Mouse (Mus musculus): ENCODE data around the gene Plac8. TPM values are rescaled to one million over a fixed set of nuclear protein-coding genes. Genes with fewer than 3 reads are reported as not detected.

Gene Plac8
- polyA plus RNA-seq, 1 experiment = 35.8 TPM

DNA sequence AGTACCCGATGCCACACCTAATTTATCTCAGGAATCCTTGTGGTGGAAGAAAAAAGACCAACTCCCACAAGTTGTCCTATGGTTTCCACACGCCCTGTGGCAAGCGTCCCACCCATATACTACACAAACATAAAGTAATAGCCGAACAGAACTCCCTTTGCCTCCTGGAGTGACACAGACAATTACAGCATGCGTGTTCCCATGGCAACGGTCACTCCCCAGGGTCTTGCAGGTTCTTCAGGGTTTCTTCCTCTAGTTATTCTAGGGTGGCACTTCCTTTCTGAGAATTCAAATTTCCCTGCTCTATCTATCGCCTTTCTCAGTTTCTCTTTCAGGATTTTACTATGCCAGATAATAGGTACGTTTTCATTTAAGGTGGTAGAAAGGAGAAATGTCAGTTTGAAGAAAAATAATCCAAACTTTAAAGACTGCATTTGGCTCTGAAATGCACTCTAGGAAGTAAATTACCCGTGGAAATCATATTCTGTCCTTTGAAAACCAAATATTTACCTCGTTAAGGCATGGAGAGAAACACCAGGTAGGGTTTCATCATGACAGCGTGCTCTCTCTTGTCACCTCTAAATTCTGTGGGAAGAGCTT, 25.9 kb upstream of the Plac8 start:
- Histone ChIP-seq H3K4me3 (ENCODE audit: insufficient read depth, poor library complexity, severe bottlenecking) (no peak overlapping the region), H3ac (ENCODE audit: control insufficient read depth, insufficient read length, low read depth) (no peak overlapping the region), H3K27me3 (ENCODE audit: control insufficient read depth, insufficient read depth, insufficient read length) (no peaks in the 10 kb centered on the region), H3K79me2 (ENCODE audit: control insufficient read depth, insufficient read depth) (no peaks in the 10 kb centered on the region), H3K79me3 (ENCODE audit: low read depth) (no peaks in the 10 kb centered on the region), H3K36me3 (ENCODE audit: control insufficient read depth, insufficient read depth) (no peaks in the 10 kb centered on the region)
- TF ChIP-seq MYOD1 (IDR thresholded peaks at IDR 0.05; ENCODE audit: control insufficient read depth, insufficient read length, low read depth) (no peak), MAX (IDR thresholded peaks at IDR 0.05) (no peak), CEBPB (IDR thresholded peaks at IDR 0.05; ENCODE audit: low read depth) (no peak), MYOG (IDR thresholded peaks at IDR 0.05; ENCODE audit: control insufficient read depth, extremely low read depth, insufficient read length) (no peak), USF1 (IDR thresholded peaks at IDR 0.05; ENCODE audit: low read depth) (no peak)

DNA sequence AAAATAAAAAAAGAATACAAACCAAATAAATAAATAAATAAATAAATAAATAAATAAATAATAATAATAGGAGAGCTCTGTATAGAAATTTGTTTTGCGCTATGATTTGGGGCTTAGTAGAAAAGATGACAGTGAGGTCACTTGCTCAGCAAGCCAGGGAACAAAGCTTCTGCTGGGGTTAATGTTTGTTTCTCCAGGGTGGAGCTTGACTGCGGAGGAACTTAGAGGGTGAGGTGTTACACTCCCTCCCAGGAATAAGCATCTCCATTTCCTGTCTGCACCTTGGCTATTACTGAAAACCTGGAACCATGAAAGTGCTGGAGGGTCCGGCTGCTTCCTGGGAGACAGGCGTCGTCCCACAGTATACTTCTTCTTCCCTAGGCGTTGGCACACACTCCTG, 24.0 kb upstream of the Plac8 start:
- no peaks in the 10 kb centered on the region for H3K36me3 ChIP-seq (ENCODE audit: control insufficient read depth, insufficient read depth)
- TF ChIP-seq MAX (IDR thresholded peaks at IDR 0.05) (no peak), MYOD1 (IDR thresholded peaks at IDR 0.05; ENCODE audit: control insufficient read depth, insufficient read length, low read depth) (no peak), CTCF (IDR thresholded peaks at IDR 0.05; ENCODE audit: control insufficient read depth, insufficient read depth, insufficient read length) (no peak), MYOG (IDR thresholded peaks at IDR 0.05; ENCODE audit: control insufficient read depth, extremely low read depth, insufficient read length) (no peak), USF1 (IDR thresholded peaks at IDR 0.05; ENCODE audit: low read depth) (no peak), FOSL1 (IDR thresholded peaks at IDR 0.05; ENCODE audit: insufficient read depth, low read length, poor library complexity, severe bottlenecking) (no peak), CEBPB (IDR thresholded peaks at IDR 0.05; ENCODE audit: low read depth) (no peak)
- H3K27me3 ChIP-seq (ENCODE audit: control insufficient read depth, insufficient read depth, insufficient read length) = no peaks in the 10 kb centered on the region
- H3K4me3 ChIP-seq (ENCODE audit: insufficient read depth, poor library complexity, severe bottlenecking) = no peak overlapping the region
- H3K79me2 ChIP-seq (ENCODE audit: control insufficient read depth, insufficient read depth) = no peaks in the 10 kb centered on the region
- no peak overlapping the region for H3ac ChIP-seq (ENCODE audit: control insufficient read depth, insufficient read length, low read depth)
- no peaks in the 10 kb centered on the region for H3K79me3 ChIP-seq (ENCODE audit: low read depth)

DNA sequence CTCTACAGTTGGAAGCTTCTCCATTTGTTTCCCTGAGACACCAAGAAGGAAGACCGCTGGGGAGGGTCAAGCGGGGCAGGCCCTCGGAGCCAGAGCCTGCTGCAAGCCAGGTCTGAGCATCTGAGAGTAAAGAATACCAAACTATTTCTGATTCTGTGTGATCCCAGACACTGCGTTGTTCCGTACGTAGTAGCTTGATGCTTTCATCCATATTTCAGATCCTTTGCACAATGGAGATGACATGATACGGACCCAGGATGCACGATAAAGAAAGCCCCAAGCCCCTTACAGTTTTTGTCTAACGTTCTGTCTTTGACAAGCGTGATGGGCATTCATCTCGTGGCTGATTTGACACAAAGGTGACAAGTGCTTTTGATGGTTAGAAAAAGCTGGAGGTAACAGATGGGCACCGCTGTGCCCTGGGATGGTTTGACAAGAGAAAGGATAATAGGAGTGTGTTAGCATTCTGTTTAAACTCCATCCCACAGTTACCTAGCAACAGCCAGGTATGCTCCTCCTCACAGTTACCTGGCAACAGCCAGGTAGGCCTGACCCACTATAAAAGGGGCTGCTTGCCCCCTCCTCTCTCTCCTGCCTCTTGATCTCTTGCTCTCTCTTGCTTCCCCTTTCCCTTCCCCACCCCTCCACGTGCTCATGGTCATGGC, 22.9 kb upstream of the Plac8 start:
- Histone ChIP-seq H3K36me3 (ENCODE audit: control insufficient read depth, insufficient read depth) (no peaks in the 10 kb centered on the region), H3ac (ENCODE audit: control insufficient read depth, insufficient read length, low read depth) (no peak overlapping the region), H3K79me3 (ENCODE audit: low read depth) (no peaks in the 10 kb centered on the region), H3K27me3 (ENCODE audit: control insufficient read depth, insufficient read depth, insufficient read length) (no peaks in the 10 kb centered on the region), H3K79me2 (ENCODE audit: control insufficient read depth, insufficient read depth) (no peaks in the 10 kb centered on the region), H3K4me3 (ENCODE audit: insufficient read depth, poor library complexity, severe bottlenecking) (no peak overlapping the region)
- TF ChIP-seq MAX (IDR thresholded peaks at IDR 0.05) (no peak), MYOG (IDR thresholded peaks at IDR 0.05; ENCODE audit: control insufficient read depth, extremely low read depth, insufficient read length) (no peak), USF1 (IDR thresholded peaks at IDR 0.05; ENCODE audit: low read depth) (no peak), FOSL1 (IDR thresholded peaks at IDR 0.05; ENCODE audit: insufficient read depth, low read length, poor library complexity, severe bottlenecking) (no peak), CEBPB (IDR thresholded peaks at IDR 0.05; ENCODE audit: low read depth) (no peak), CTCF (IDR thresholded peaks at IDR 0.05; ENCODE audit: control insufficient read depth, insufficient read depth, insufficient read length) (no peak), MYOD1 (IDR thresholded peaks at IDR 0.05; ENCODE audit: control insufficient read depth, insufficient read length, low read depth) (no peak)

DNA sequence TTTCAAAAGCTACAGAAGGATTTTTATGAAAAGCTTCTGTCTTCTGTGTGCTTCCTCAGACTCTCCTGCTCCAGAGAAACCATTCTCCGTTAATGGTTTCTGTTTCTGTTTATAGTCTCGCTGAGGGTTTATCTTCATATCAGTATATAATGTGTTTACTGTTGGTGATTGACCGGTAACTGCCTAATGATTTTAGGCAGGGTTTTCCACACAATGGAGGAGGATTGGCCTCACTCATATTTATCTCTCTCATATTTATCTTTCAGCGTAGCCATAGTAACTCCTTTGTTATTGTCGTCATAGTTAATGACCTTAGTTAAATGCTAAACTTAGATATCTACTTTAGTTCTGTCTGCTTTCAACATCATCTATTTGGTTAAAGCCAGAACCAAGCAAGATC, 18.5 kb upstream of the Plac8 start:
- TF ChIP-seq USF1 (IDR thresholded peaks at IDR 0.05; ENCODE audit: low read depth) = no peak
- no peak for TF ChIP-seq CTCF (IDR thresholded peaks at IDR 0.05; ENCODE audit: control insufficient read depth, insufficient read depth, insufficient read length)
- TF ChIP-seq CEBPB (IDR thresholded peaks at IDR 0.05; ENCODE audit: low read depth) = no peak
- no peak for TF ChIP-seq MYOG (IDR thresholded peaks at IDR 0.05; ENCODE audit: control insufficient read depth, extremely low read depth, insufficient read length)
- no peak for TF ChIP-seq MYOD1 (IDR thresholded peaks at IDR 0.05; ENCODE audit: control insufficient read depth, insufficient read length, low read depth)
- no peak for TF ChIP-seq FOSL1 (IDR thresholded peaks at IDR 0.05; ENCODE audit: insufficient read depth, low read length, poor library complexity, severe bottlenecking)
- no peak for TF ChIP-seq MAX (IDR thresholded peaks at IDR 0.05)
- Histone ChIP-seq H3K36me3 (ENCODE audit: control insufficient read depth, insufficient read depth) (no peaks in the 10 kb centered on the region), H3K79me2 (ENCODE audit: control insufficient read depth, insufficient read depth) (no peaks in the 10 kb centered on the region), H3K27me3 (ENCODE audit: control insufficient read depth, insufficient read depth, insufficient read length) (no peaks in the 10 kb centered on the region), H3ac (ENCODE audit: control insufficient read depth, insufficient read length, low read depth) (no peak overlapping the region), H3K79me3 (ENCODE audit: low read depth) (no peaks in the 10 kb centered on the region), H3K4me3 (ENCODE audit: insufficient read depth, poor library complexity, severe bottlenecking) (no peak overlapping the region)

DNA sequence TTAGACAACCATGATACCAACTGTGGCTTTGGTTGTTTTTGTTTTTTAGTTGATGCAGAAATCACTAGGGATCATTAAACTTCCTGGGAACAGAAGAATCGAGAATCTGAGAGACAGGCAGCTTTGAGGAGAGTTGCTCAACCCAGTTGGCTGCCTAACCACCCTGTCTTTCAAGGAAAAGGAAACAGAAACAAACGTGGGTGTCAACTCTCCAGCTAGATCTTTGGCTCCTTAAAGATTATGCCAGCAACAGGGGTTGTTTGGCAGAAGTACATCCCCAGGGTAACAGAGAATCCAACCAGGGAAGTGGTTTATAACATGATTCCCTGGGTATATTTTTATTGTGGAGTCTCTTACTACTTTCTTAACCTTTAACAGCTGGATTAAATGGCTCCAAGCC, 15.6 kb upstream of the Plac8 start:
- Histone ChIP-seq H3K4me3 (ENCODE audit: insufficient read depth, poor library complexity, severe bottlenecking) (no peak overlapping the region), H3K27me3 (ENCODE audit: control insufficient read depth, insufficient read depth, insufficient read length) (no peaks in the 10 kb centered on the region), H3K36me3 (ENCODE audit: control insufficient read depth, insufficient read depth) (no peaks in the 10 kb centered on the region), H3ac (ENCODE audit: control insufficient read depth, insufficient read length, low read depth) (no peak overlapping the region), H3K79me3 (ENCODE audit: low read depth) (no peaks in the 10 kb centered on the region), H3K79me2 (ENCODE audit: control insufficient read depth, insufficient read depth) (no peaks in the 10 kb centered on the region)
- no peak for TF ChIP-seq USF1 (IDR thresholded peaks at IDR 0.05; ENCODE audit: low read depth)
- no peak for TF ChIP-seq CEBPB (IDR thresholded peaks at IDR 0.05; ENCODE audit: low read depth)
- TF ChIP-seq MYOD1 (IDR thresholded peaks at IDR 0.05; ENCODE audit: control insufficient read depth, insufficient read length, low read depth) = no peak
- TF ChIP-seq CTCF (IDR thresholded peaks at IDR 0.05; ENCODE audit: control insufficient read depth, insufficient read depth, insufficient read length) = no peak

DNA sequence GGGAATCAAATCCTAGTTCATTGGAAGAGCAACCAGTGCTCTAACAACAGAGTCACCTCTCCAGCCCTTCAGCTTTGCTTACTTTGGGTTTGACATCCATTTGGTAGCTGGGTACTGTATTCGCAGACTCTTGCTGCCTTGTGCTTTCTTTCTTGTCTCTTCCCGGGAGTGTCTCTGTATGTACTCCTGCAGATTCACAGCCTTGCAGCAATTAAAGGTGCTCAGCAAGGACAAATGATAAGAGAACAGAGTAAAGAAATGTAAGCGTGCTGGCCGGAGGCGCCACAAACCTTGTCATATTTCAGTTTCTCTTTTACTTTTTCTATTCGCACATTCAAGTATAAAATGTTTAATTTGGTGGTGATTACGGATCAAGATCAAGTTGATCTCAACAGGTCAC, 15.1 kb upstream of the Plac8 start:
- H3K79me2 ChIP-seq (ENCODE audit: control insufficient read depth, insufficient read depth) = no peaks in the 10 kb centered on the region
- H3K27me3 ChIP-seq (ENCODE audit: control insufficient read depth, insufficient read depth, insufficient read length) = no peaks in the 10 kb centered on the region
- H3K79me3 ChIP-seq (ENCODE audit: low read depth) = no peaks in the 10 kb centered on the region
- no peaks in the 10 kb centered on the region for H3K36me3 ChIP-seq (ENCODE audit: control insufficient read depth, insufficient read depth)
- H3K4me3 ChIP-seq (ENCODE audit: insufficient read depth, poor library complexity, severe bottlenecking) = no peak overlapping the region
- no peak for TF ChIP-seq MYOG (IDR thresholded peaks at IDR 0.05; ENCODE audit: control insufficient read depth, extremely low read depth, insufficient read length)
- TF ChIP-seq MYOD1 (IDR thresholded peaks at IDR 0.05; ENCODE audit: control insufficient read depth, insufficient read length, low read depth) = no peak
- TF ChIP-seq CEBPB (IDR thresholded peaks at IDR 0.05; ENCODE audit: low read depth) = no peak
- TF ChIP-seq MAX (IDR thresholded peaks at IDR 0.05) = no peak
- TF ChIP-seq FOSL1 (IDR thresholded peaks at IDR 0.05; ENCODE audit: insufficient read depth, low read length, poor library complexity, severe bottlenecking) = no peak
- no peak for TF ChIP-seq CTCF (IDR thresholded peaks at IDR 0.05; ENCODE audit: control insufficient read depth, insufficient read depth, insufficient read length)
- H3ac ChIP-seq (ENCODE audit: control insufficient read depth, insufficient read length, low read depth) = no peak overlapping the region
